In the genomic region with DNA sequence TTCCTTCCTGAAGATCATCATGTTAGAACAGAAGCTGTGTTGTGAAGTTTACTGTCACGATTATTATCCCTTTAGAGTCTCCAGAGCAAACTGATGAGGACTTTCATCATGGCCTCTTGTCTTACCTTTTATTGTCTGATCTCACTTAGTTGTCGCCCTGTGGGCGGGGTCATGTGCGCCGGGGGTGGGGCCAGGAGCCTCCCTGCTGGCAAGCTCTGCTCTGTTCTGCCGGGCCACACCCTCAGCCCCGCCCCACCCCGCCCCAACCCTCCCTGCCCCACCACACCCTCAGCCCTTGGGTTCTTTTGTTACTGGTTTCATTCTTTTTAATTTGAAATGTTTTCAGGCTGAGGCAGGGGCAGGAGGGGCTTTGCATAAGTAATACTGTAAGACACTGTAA, we compare ENCODE assay signal across 14 mouse cellular contexts. TPM values are rescaled to one million over a fixed set of nuclear protein-coding genes. Genes with fewer than 3 reads are reported as not detected.
DNase-seq lines count a peak whose midpoint lies in the region; ATAC-seq and TF ChIP-seq lines count a peak whose summit lies in the region.
"Had no signal": no experiment of that assay in that cellular context is flagged by ENCODE, and none has a peak within 500 bp of the region (broad histone marks: within the 10 kb centered on the region; RNA-seq: fewer than 3 reads in every experiment).

No protein-coding gene starts in this region.

- DNase-seq in forebrain, embryonic 14.5 days (ENCODE audit: low spot score) = peak; percentile 11
- DNase-seq in 3T3-L1 (ENCODE audit: low read depth, low spot score) (peak; percentile 52), G1E (ENCODE audit: low spot score) (peak; percentile 64), liver (peak; percentile 87)
- DNase-seq in layer of hippocampus, postnatal 25 days (ENCODE audit: extremely low spot score in 1 of 2, low spot score in 1 of 2) = no peak
- no peak for DNase-seq in ovary, postnatal 36 days (ENCODE audit: low spot score)
- DNase-seq in heart, postnatal 4 days = no peak
- DNase-seq: lung, postnatal 36 days; right cerebral cortex, postnatal 14 days had no signal

- H3K9me3 ChIP-seq in forebrain, embryonic 14.5 days (replicated peaks; ENCODE audit: control insufficient read depth, low read length) = no peaks in the 10 kb centered on the region
- no peaks in the 10 kb centered on the region for H3K9me3 ChIP-seq in forebrain, embryonic 13.5 days (replicated peaks)
- no peaks in the 10 kb centered on the region for H3K9me3 ChIP-seq in G1E (replicated peaks)

- H3K9ac ChIP-seq in forebrain, embryonic 14.5 days (ENCODE audit: low read length) = no peak overlapping the region
- H3K9ac ChIP-seq in forebrain, embryonic 13.5 days = no peak overlapping the region
- H3K9ac ChIP-seq: hindbrain, embryonic 14.5 days had no signal

- no peak overlapping the region for H3K4me3 ChIP-seq in forebrain, embryonic 14.5 days (ENCODE audit: low read depth, low read length)
- H3K4me3 ChIP-seq in forebrain, embryonic 13.5 days = no peak overlapping the region
- no peak overlapping the region; the same call in 1 of the 2 replicates for H3K4me3 ChIP-seq in G1E (ENCODE audit: low read depth, low read length)

- ATAC-seq in forebrain, embryonic 14.5 days = no peak
- ATAC-seq in forebrain, embryonic 13.5 days = no peak
- peak; percentile 58 for ATAC-seq in G1E (ENCODE audit: extremely low read depth, insufficient number of reproducible peaks, low FRiP score, poor library complexity, severe bottlenecking)

- no peak for TF ChIP-seq CTCF in G1E (IDR thresholded peaks at IDR 0.05; ENCODE audit: low read depth, low read length)

- H3K4me2 ChIP-seq in forebrain, embryonic 14.5 days (ENCODE audit: low read length) = no peak overlapping the region
- H3K4me2 ChIP-seq in forebrain, embryonic 13.5 days = no peak overlapping the region
- H3K4me2 ChIP-seq: hindbrain, embryonic 14.5 days had no signal

- H3K27me3 ChIP-seq in forebrain, embryonic 14.5 days (replicated peaks; ENCODE audit: control insufficient read depth, insufficient read depth, low read length) = no peaks in the 10 kb centered on the region
- no peaks in the 10 kb centered on the region for H3K27me3 ChIP-seq in forebrain, embryonic 13.5 days
- H3K27me3 ChIP-seq in G1E (ENCODE audit: insufficient read depth, low read length) = no peaks in the 10 kb centered on the region

- H3K4me1 ChIP-seq in forebrain, embryonic 14.5 days (ENCODE audit: control insufficient read depth, insufficient read depth, low read length) = peaks cover 6% of the 10 kb centered on the region; the same call in 1 of the 2 replicates
- H3K4me1 ChIP-seq in forebrain, embryonic 13.5 days = peaks cover 14% of the 10 kb centered on the region
- H3K4me1 ChIP-seq in G1E (ENCODE audit: insufficient read depth, low read depth, low read length) = peaks cover 81% of the 10 kb centered on the region

- H3K27ac ChIP-seq in forebrain, embryonic 14.5 days (ENCODE audit: low read depth, low read length) = no peak overlapping the region
- H3K27ac ChIP-seq in forebrain, embryonic 13.5 days = no peak overlapping the region
- H3K27ac ChIP-seq: hindbrain, embryonic 14.5 days had no signal

- 16% methylated on average over 8 of the region's 8 CpGs for WGBS in forebrain, embryonic 14.5 days
- WGBS in forebrain, embryonic 13.5 days = 17% methylated on average over 8 of the region's 8 CpGs

- H3K36me3 ChIP-seq in forebrain, embryonic 14.5 days (ENCODE audit: control insufficient read depth, insufficient read depth, low read length) = peaks cover 84% of the 10 kb centered on the region
- peaks cover 84% of the 10 kb centered on the region for H3K36me3 ChIP-seq in forebrain, embryonic 13.5 days (ENCODE audit: poor library complexity, severe bottlenecking)
- H3K36me3 ChIP-seq in G1E (replicated peaks) = peaks cover 98% of the 10 kb centered on the region

RNA-seq across cellular contexts. Expression of a gene that starts 22.2 kb away (rescaled TPM):
- polyA plus RNA-seq in forebrain, embryonic 14.5 days (2014; fragmentation: Nextera tagmentation; extraction: Ambion mirVana) = 255 and 273 TPM in 2 replicates
- polyA plus RNA-seq in forebrain, embryonic 13.5 days (2015; fragmentation: Nextera tagmentation; extraction: Ambion mirVana) = 184 and 195 TPM in 2 replicates
- total RNA-seq in G1E (2014; fragmentation: Nextera tagmentation) (10.8 and 12.0 TPM in 2 replicates), G1E (2017) (1.9 and 2.0 TPM in 2 replicates)
- 0.45 and 0.94 TPM in 2 replicates for polyA plus RNA-seq in G1E (2012)
- total RNA-seq in layer of hippocampus, postnatal 25 days (2021) = 100 to 1,000 TPM; 162 to 172 TPM
- total RNA-seq in heart, postnatal 4 days (2021) = 10 to 100 TPM; 15.9 to 17.6 TPM

RNA-seq across cellular contexts. Expression of a gene that starts 25.7 kb away (rescaled TPM):
- polyA plus RNA-seq in forebrain, embryonic 14.5 days (2014; fragmentation: Nextera tagmentation; extraction: Ambion mirVana) = 29.1 and 36.3 TPM in 2 replicates
- 41.2 and 45.3 TPM in 2 replicates for polyA plus RNA-seq in forebrain, embryonic 13.5 days (2015; fragmentation: Nextera tagmentation; extraction: Ambion mirVana)
- total RNA-seq in G1E (2014; fragmentation: Nextera tagmentation) (213 and 227 TPM in 2 replicates), G1E (2017) (101 and 104 TPM in 2 replicates)
- 201 and 245 TPM in 2 replicates for polyA plus RNA-seq in G1E (2012)
- 10 to 100 TPM; 35.9 to 47.2 TPM for total RNA-seq in layer of hippocampus, postnatal 25 days (2021)
- total RNA-seq in heart, postnatal 4 days (2021) = 10 to 100 TPM; 38.8 to 49.5 TPM

RNA-seq across cellular contexts. Expression of a gene that starts 26.6 kb away (rescaled TPM):
- polyA plus RNA-seq in forebrain, embryonic 14.5 days (2014; fragmentation: Nextera tagmentation; extraction: Ambion mirVana) = 25.8 and 32.3 TPM in 2 replicates
- 26.8 and 30.0 TPM in 2 replicates for polyA plus RNA-seq in forebrain, embryonic 13.5 days (2015; fragmentation: Nextera tagmentation; extraction: Ambion mirVana)
- total RNA-seq in G1E (2014; fragmentation: Nextera tagmentation) (779 and 780 TPM in 2 replicates), G1E (2017) (554 and 576 TPM in 2 replicates)
- polyA plus RNA-seq in G1E (2012) = 737 and 869 TPM in 2 replicates
- total RNA-seq in layer of hippocampus, postnatal 25 days (2021) = 10 to 100 TPM; 41.1 to 43.1 TPM
- total RNA-seq in heart, postnatal 4 days (2021) = 10 to 100 TPM; 60.6 to 60.8 TPM

RNA-seq across cellular contexts. Expression of a gene that starts 52.4 kb away (rescaled TPM):
- not detected in 2 replicates for polyA plus RNA-seq in forebrain, embryonic 14.5 days (2014; fragmentation: Nextera tagmentation; extraction: Ambion mirVana)
- not detected in 2 replicates for polyA plus RNA-seq in forebrain, embryonic 13.5 days (2015; fragmentation: Nextera tagmentation; extraction: Ambion mirVana)
- total RNA-seq in G1E (2014; fragmentation: Nextera tagmentation) = not detected in 2 replicates
- total RNA-seq in G1E (2017) = not detected in 2 replicates
- not detected in 2 replicates for polyA plus RNA-seq in G1E (2012)
- total RNA-seq in layer of hippocampus, postnatal 25 days (2021) = not detected
- total RNA-seq in heart, postnatal 4 days (2021) = not detected
- total RNA-seq: left cerebral cortex, postnatal 36 days had no signal
- polyA plus RNA-seq: gonadal fat pad, adult 2 months; hindbrain, embryonic 14.5 days; stomach, embryonic 16.5 days had no signal

RNA-seq across cellular contexts. Expression of a gene that starts 57.4 kb away (rescaled TPM):
- 1.8 and 2.4 TPM in 2 replicates for polyA plus RNA-seq in forebrain, embryonic 14.5 days (2014; fragmentation: Nextera tagmentation; extraction: Ambion mirVana)
- polyA plus RNA-seq in forebrain, embryonic 13.5 days (2015; fragmentation: Nextera tagmentation; extraction: Ambion mirVana) = 0.76 and 0.87 TPM in 2 replicates
- total RNA-seq in G1E (2014; fragmentation: Nextera tagmentation) (not detected in 2 replicates), G1E (2017) (0.06 and 0.22 TPM in 2 replicates)
- not detected in 2 replicates for polyA plus RNA-seq in G1E (2012)
- under 1 TPM; 0.75 to 0.84 TPM for total RNA-seq in layer of hippocampus, postnatal 25 days (2021)
- not detected for total RNA-seq in heart, postnatal 4 days (2021)
- polyA plus RNA-seq: gonadal fat pad, adult 2 months had no signal

Comparison
In these comparisons a context has a peak if more than half of its experiments do, and no peak if none do; other contexts are left out.
1. DNase-seq: peak in forebrain, embryonic 14.5 days (single experiment), 3T3-L1 (single experiment), G1E (single experiment) and liver (single experiment); none in layer of hippocampus, postnatal 25 days (0 of 2), ovary, postnatal 36 days (single experiment) and heart, postnatal 4 days (single experiment).
2. RNA of a gene that starts 22.2 kb away (total RNA-seq): 162 to 172 TPM in layer of hippocampus, postnatal 25 days; 15.9 to 17.6 TPM in heart, postnatal 4 days and 1.9 to 12.0 TPM in G1E; every median in the first group is over 4 times any median in the second.
3. RNA of a gene that starts 26.6 kb away (total RNA-seq): 554 to 780 TPM in G1E; 60.6 to 60.8 TPM in heart, postnatal 4 days and 41.1 to 43.1 TPM in layer of hippocampus, postnatal 25 days; every median in the first group is over 4 times any median in the second.